Mouse (Mus musculus): Measurements from ENCODE around the gene Ubb.

The Ubb gene

DNA sequence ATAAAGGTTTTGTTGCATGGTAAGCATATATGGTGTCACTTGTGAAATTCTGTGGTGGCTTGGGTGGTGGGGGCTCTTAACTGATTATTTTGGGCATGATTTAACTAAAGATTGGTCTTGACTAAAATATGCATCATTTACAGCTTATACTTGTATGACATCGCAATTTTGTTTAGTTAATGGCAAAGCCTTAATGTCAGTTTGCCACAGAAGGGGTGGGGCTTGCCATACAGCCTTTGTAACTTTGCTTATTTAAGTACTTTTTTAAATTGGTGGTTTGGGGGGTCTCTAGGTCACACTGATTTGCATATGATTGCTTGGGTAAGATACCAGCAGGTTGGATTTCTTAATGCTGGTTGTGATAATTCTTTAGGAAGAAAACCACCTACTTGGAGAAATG lies 2.2 kb downstream of the Ubb start:
- no peak for DNase-seq

DNA sequence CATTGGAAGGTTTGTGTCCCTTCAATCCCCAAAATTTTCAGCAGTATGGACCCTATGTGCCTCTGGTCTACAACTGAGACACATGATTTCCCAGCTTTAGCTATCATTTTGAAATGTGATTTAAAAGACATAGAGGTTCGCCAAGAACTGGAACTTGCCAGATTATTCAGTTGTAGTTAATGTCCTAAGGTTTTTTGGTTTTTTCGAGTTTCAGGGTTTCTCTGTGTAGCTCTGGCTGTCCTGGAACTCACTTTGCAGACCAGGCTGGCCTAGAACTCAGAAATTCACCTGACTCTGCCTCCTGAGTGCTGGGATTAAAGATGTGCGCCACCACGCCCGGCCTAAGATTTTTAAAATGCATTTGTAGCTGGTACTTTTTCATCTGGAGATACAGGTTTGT lies 2.7 kb downstream of the Ubb start:
- no peak for DNase-seq

GRCm38 (mm10) chr11:62554163-62554855 lies 3.3 kb downstream of the Ubb start:
- no peak for DNase-seq

DNA sequence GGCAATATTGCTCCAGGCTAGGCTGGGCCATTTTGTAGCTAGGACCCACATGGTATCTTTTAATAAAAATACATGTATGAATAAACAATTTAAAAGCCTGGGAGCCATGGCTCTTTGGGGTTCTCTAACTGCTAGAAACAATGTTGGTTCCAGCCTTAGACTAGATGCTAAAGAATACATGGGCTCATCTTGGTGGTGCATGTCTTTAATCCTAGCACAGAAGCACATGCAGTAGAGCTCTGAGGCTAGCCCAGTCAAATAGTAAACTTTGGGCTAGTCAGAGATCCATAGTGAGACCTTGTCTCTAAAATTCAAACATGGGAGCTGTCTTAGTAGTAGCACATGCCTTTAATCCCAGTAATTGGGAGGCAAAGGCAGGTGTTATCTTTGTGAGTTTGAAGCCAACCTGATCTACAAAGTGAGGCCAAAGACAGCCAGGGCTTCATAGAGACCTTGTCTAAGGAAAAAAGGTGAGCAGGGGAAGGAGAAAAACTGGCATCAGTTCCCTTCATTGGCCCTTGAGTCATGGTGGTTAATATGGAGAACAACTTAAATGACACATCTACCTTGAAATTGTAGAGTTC lies 4.1 kb downstream of the Ubb start:
- no peak for DNase-seq

- no peak for DNase-seq
Observed at GRCm38 (mm10) chr11:62555896-62556412, 5.0 kb downstream of the Ubb start.

DNA sequence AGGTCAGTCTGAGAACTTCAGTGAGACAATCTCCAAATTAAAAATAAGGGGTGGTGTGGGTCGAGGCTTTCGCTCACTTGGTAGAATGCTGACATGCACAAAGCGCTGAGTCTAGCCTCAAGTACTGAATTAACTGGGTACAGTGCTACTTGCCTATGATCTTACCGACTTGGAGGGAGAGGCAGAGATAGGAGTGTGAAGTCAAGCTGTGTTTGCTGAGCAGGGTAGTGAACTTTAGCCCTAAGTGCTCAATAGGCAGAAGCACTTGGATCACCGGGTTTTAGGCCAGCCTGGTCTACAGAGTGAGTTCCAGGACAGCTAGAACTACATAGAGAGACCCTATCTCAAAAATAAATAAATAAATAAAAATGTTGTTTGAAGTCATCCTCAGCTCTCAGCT lies 6.2 kb downstream of the Ubb start:
- peak; percentile 44 to 84 for DNase-seq

GRCm38 (mm10) chr11:62558152-62558551 lies 7.2 kb downstream of the Ubb start:
- no peak for DNase-seq

DNA sequence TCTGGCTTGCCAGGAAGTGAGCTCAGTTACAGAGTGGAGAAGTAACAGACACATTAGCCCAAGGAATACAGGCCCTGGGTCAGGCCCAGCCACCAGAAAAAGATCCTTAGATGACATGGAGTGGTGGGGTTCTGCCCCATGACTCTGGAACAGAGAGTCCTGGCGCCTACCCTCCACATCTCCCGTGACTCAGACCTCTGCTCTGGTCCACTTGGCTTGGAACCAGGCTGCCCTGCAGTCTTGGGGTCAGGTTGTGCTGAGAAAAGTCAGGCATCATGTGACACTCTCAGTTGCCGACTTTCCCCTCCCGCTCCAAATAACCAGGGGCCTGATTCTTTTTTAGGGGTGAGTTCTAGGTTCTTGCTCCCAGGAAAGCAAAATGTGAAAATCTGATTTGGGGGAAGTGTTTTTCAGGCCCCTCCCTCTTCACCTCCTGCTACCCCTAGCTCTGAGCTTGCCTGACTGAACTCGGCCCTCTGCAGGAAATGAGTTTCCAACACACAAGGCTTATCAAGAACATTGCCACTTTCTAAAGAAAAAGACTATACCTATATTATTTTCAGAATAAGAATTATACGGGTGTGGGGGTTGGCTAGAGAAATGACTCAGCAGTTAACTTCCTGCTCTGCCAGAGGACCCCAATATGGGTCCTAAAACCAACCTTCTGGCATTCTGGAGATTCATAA lies 8.1 kb downstream of the Ubb start:
- peak; percentile 92 to 95 for DNase-seq

DNA sequence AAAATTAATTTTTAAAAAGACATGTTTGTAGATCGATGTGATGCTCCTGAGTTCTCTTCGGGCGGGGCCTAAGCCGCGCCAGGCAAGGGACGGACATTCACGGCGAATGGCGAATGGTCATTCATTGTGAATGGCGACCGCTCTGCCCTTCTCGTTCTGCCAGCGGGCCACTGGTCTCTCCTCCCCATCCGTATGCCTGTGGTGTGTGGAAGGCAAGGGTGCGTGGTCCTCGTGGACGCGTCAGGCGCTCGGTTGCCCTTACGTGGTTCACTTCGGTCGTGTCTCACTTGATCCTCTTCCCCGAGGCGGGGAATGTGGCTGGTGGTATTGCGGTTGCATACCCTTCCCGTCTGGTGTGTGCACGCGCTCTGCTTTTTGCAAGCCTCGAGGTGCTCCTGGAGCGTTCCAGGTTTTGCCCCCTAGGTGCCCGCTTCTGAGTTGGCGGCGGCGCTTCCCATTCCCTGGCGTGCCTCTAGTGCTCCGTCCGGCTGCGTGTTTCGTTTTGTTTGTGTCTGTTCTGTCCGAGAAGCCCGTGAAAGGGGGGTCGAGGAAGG lies 9.6 kb downstream of the Ubb start:
- peak in 1 of 2 experiments; percentile 49 for DNase-seq

GRCm38 (mm10) chr11:62563590-62563989 lies 12.6 kb downstream of the Ubb start:
- DNase-seq: no peak

DNA sequence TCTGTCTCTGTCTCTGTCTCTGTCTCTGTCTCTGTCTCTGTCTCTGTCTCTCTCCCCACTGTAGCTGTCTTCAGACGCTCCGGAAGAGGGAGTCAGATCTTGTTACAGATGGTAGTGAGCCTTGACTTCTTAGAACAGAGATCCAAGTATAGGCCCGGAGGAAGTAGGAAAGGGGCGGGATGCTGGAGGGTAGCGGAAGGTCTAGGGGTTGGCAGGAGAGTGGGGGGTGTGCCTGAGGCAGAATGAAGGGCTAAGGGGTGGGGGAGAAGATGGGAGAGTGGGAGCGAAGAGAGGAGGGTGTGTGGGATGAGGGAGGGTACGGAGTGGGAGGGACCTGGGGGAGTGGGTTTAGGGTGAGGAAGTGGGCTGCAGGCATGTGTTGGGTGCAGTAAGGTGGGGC lies 14.8 kb downstream of the Ubb start:
- no peak for DNase-seq

DNA sequence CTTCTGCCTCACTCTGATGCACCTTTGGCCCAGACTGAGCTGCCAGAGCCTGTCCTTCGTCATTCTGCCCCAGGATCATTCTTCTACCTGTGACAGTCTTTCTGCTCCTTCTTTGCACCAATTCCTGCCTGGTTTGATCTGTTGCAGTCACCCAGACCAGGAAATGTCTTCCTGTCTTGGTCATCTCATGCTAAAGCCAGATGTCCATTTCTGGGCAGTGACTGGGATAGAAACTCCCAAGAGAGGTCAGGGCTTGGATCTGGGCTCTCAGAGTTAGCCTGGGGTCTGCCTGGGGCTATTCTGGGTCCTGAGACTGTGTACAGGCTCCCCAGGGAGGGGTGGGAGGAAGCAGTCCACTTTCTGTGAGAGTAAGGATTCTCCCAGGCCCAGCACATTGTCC lies 15.2 kb downstream of the Ubb start:
- no peak for DNase-seq

DNA sequence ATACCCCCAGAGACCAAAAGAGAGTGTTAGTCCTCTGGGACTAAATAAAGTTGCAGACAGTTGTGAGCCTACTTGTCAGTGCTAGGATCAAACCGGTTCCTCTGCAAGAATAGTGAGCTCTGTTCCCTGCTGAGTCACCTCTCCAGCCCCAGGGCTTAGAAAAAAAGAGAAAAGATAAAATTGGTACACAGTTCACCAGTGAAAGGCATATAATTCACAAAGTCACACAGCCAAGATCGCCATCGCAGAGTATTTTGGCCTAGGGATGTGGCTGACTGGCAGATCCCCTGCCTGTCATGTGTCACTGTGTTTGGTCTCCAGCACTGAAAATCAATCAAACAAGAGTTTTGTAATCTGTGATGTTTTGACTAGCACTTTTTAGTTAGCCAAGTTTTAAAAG lies 17.3 kb downstream of the Ubb start:
- DNase-seq: no peak

DNA sequence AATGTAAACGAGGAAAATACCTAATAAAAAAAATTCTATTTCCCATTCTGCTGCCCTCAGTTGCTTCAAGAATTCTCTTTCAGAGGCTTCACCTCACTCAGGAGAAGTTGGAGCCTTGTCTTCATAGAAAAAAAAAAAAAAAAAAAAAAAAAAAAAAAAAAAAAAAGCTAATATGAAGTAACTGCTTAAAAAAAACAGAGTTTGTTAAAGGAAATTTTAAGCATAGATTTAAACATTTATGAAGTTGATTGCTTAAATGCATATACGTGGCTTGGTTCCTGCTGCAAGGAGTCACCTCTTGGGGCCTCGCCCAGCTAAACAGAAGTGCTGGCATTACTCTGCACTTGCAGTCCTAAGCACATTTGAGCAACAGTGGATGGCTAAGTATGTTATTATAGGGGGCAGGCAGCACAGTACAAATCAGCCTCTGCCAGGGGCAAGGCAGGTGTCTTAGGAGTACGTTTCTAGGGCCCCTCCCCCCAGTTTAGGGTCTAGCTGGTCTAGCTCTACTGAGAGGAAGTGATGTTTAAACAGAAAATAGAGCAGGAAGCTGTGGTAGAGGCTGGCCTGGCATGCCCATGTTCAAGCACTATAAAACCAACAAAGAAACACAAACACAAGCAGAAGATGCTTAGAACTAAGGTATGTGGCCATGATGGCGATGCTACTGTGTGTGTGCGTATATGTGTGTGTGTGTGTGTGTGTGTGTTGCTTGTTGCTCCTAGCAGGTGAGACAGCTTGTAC lies 23.2 kb downstream of the Ubb start, which contains the start of gene Trpv2:
Gene Trpv2 (plus strand): TSS at position 528 of the 744 bp plus-strand sequence.
- DNase-seq: no peak

GRCm38 (mm10) chr11:62574703-62575085 lies 23.7 kb downstream of the Ubb start:
- no peak for DNase-seq

DNA sequence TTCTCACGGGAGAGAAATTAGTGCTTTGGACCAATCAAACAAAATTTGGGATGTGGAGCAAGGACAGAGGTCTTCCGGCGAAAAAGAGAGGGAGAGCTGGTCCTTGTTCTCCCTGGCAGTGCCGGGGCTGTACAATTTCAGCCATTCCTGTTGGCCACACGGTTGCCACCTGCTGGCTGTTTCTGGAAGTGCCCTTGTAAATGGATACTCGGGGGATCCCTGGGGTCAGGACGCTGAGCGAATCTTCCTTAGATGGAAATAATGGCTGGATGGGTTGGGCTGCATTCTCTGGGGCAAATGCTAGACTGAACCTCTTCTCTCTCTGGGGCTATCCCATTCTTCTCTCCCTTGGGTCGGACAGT lies 24.3 kb downstream of the Ubb start:
- peak; percentile 84 to 93 for DNase-seq

- DNase-seq: peak in 1 of 2 experiments; percentile 59
Observed at GRCm38 (mm10) chr11:62575659-62576438, 24.9 kb downstream of the Ubb start.

DNA sequence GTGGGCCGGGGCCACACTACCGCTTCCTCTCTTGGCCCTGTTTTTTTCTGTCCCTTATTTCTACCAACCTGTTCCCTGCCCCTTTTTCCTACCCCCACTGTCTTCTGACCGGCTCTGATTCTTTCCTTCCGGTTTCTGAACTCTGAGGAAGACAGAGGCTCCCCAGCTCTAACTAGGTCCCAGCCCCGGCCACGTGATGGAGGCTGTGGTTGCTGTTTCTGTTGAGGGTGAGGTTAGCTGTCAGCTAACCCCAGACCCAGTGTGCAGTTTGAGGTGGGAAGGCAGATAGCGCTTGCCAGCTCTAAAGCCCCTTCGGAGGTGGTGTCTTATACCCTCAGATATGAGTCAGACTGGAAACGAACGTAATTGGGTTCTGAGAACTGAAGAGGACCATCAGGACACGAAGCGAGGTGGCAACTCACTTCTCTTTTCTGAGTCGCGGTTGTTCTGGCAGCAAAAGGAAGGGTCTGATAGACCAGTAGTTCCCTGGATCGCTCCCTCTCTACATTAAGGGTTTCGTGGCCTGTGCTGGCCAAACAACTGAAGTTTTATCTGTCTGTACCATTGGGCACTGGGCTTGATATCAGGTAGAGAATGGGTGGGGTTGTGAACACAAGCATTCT lies 25.7 kb downstream of the Ubb start:
- DNase-seq: no peak

DNA sequence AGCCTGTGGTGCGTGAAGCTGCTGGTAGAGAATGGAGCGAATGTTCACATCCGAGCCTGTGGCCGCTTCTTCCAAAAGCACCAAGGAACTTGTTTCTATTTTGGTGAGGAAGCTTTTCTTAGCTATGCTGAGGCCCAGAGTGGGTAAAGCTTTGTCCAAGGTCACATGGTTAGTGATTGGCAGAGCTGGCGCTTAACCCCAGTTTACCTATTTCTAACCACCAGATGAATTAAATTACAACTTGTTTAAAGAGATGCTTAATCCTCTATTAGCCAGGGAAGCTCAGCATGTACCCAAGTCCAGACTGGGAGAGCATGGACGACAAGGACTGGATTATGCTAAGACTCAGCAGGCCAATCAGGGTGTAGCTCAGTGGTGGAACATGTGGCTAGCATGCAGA lies 32.1 kb downstream of the Ubb start:
- peak; percentile 17 to 27 for DNase-seq

GRCm38 (mm10) chr11:62584671-62585206 lies 33.8 kb downstream of the Ubb start:
- no peak for DNase-seq

DNA sequence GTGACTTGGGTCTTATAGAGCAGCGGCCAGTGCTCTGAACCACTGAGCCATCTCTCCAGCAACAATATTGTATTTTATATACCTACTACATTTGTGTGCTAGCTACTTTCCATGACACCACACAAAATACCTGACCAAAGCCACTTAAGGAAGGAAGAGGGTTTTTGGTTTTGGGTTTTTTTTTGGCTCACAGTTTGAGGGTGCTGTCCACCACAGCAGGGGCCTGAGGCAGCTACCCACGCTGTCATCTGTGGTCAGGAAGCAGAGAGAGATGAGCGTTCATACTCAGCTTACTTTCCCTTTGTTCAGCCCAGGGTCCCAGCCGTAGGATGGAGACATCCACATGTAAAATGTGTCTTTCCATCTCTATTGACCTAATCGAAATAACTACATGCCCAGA lies 36.1 kb downstream of the Ubb start:
- DNase-seq: no peak
